Mouse (Mus musculus): Measurements from ENCODE around the gene Gm14296.
"Not testable (repeated sequence)": the region's sequence is repeated elsewhere in the genome, so short reads cannot be mapped to it uniquely, and the experiment has no call there.

Gene Gm14296

DNA sequence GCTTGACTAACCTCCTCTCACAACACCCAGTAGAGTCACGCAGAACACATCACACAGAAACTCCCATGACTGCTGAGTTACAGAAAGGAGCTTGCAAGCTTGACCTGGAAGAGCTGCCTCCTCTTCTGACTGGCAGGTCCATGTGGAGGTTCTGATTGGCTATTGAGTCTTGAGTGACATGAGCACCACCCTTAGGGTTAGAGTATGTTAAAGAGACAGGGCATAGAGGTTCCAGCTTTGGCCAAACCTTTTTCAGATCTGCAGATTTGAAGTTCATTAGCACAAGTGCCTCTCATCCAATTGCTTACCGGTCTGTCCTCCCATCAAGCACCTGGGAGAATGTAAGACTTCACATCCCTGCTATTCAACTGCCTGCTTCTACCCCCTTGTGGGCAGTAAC, at the start of gene Gm14296:
Gene Gm14296 (minus strand): TSS at position 101 of the 400 bp plus-strand sequence.
- not testable (repeated sequence) for DNase-seq

DNA sequence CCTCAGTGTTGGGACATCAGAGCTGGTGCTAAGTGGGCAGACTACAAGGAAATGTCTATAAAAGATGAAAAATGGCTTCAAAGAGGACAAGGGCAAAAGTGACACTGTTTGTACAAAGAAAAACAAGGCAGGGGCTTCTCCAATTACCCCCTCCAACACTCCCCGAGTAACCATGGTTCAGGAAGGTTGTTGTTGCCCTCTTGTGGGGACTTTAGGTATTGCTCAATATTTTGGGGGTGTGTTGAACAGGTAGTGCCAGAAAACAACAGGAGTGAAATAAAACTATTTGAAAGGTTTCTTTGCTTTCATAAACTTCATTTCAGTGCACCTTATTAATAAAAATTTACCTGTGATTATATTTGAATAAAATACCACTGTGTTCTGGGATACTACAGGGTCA, 22.1 kb downstream of the Gm14296 start:
- not testable (repeated sequence) for DNase-seq
